Mouse (Mus musculus): Measurements from ENCODE around the gene Rbm19. TPM values are rescaled to one million over a fixed set of nuclear protein-coding genes. Genes with fewer than 3 reads are reported as not detected.
A peak's percentile ranks its signal among the peaks of the same experiment; 100 is the strongest.

Gene Rbm19
- polyA plus RNA-seq, 1 experiment = 13.3 TPM

DNA sequence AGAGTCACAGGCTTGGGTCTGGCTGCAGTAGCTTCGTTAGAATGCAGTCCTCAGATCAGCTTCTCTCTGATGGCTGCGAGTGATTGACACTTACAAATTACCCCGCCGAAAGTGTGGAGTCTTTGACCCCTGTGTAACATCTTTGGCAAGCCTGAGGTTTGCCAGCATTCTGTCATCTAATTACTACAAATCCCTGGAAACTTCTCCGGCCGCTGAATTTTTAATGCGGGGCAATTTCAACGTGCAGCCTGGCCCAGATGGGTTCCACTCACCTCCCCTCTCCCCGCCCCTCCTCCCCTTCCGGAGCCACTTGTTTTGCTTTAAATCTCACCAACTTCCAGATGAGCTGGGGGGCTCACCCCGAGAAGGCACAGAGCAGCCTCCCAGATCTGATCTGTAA lies 94.4 kb downstream of the Rbm19 start:
- 0 out of 2 replicates have a peak, but pooled peaks cover 2% of the 10 kb centered on the region for H3K27me3 ChIP-seq (ENCODE audit: control insufficient read depth, insufficient read depth, low read length)
- 13% methylated on average over 11 of the region's 11 CpGs for WGBS
- H3K4me3 ChIP-seq (ENCODE audit: extremely low read depth, insufficient read depth, insufficient read length) = no peak overlapping the region
- DNase-seq (ENCODE audit: low read depth in 1 of 2, low spot score in 2 of 2) = no peak
- no peak for TF ChIP-seq CTCF (IDR thresholded peaks at IDR 0.05; ENCODE audit: extremely low read depth, insufficient read depth, insufficient read length, insufficient replicate concordance)
- no peak for TF ChIP-seq POLR2A (IDR thresholded peaks at IDR 0.05; ENCODE audit: low read depth, low read length)
- no peaks in the 10 kb centered on the region for H3K4me1 ChIP-seq (ENCODE audit: control insufficient read depth, insufficient read depth, insufficient read length)
- H3K27ac ChIP-seq (ENCODE audit: insufficient read depth, low read length) = no peak overlapping the region
- no peaks in the 10 kb centered on the region for H3K36me3 ChIP-seq (ENCODE audit: control insufficient read depth, insufficient read depth, low read length)

GRCm38 (mm10) chr5:120211182-120211581 lies 94.9 kb downstream of the Rbm19 start:
- H3K27me3 ChIP-seq (ENCODE audit: control insufficient read depth, insufficient read depth, low read length) = 0 out of 2 replicates have a peak, but pooled peaks cover 2% of the 10 kb centered on the region
- DNase-seq (ENCODE audit: low read depth in 1 of 2, low spot score in 2 of 2) = no peak
- whole genome bisulfite sequencing = 16% methylated on average over 17 of the region's 17 CpGs

GRCm38 (mm10) chr5:120214511-120214910 lies 98.2 kb downstream of the Rbm19 start:
- TF ChIP-seq CTCF (IDR thresholded peaks at IDR 0.05; ENCODE audit: extremely low read depth, insufficient read depth, insufficient read length, insufficient replicate concordance) (no peak), POLR2A (IDR thresholded peaks at IDR 0.05; ENCODE audit: low read depth, low read length) (no peak)
- H3K4me1 ChIP-seq (ENCODE audit: control insufficient read depth, insufficient read depth, insufficient read length) = no peaks in the 10 kb centered on the region
- 0 out of 2 replicates have a peak, but pooled peaks cover 2% of the 10 kb centered on the region for H3K27me3 ChIP-seq (ENCODE audit: control insufficient read depth, insufficient read depth, low read length)
- H3K36me3 ChIP-seq (ENCODE audit: control insufficient read depth, insufficient read depth, low read length) = no peaks in the 10 kb centered on the region
- no peak for DNase-seq (ENCODE audit: low read depth in 1 of 2, low spot score in 2 of 2)
- H3K4me3 ChIP-seq (ENCODE audit: extremely low read depth, insufficient read depth, insufficient read length) = no peak overlapping the region
- WGBS = 63% methylated on average over 3 of the region's 3 CpGs
- no peak overlapping the region for H3K27ac ChIP-seq (ENCODE audit: insufficient read depth, low read length)

More at GRCm38 (mm10) chr5:120211182-120211581, 94.9 kb downstream of the Rbm19 start:
- H3K27ac ChIP-seq (ENCODE audit: insufficient read depth, low read length) = no peak overlapping the region
- no peaks in the 10 kb centered on the region for H3K36me3 ChIP-seq (ENCODE audit: control insufficient read depth, insufficient read depth, low read length)
- H3K4me3 ChIP-seq (ENCODE audit: extremely low read depth, insufficient read depth, insufficient read length) = no peak overlapping the region
- no peaks in the 10 kb centered on the region for H3K4me1 ChIP-seq (ENCODE audit: control insufficient read depth, insufficient read depth, insufficient read length)
- TF ChIP-seq CTCF (IDR thresholded peaks at IDR 0.05; ENCODE audit: extremely low read depth, insufficient read depth, insufficient read length, insufficient replicate concordance) (0 out of 2 replicates have a peak, but pooled peaks have one; percentile 11), POLR2A (IDR thresholded peaks at IDR 0.05; ENCODE audit: low read depth, low read length) (no peak)

- TF ChIP-seq POLR2A (IDR thresholded peaks at IDR 0.05; ENCODE audit: low read depth, low read length) = no peak
- TF ChIP-seq CTCF (IDR thresholded peaks at IDR 0.05; ENCODE audit: extremely low read depth, insufficient read depth, insufficient read length, insufficient replicate concordance) = no peak
- no peaks in the 10 kb centered on the region for H3K27me3 ChIP-seq (ENCODE audit: control insufficient read depth, insufficient read depth, low read length)
- H3K36me3 ChIP-seq (ENCODE audit: control insufficient read depth, insufficient read depth, low read length) = no peaks in the 10 kb centered on the region
- no peaks in the 10 kb centered on the region for H3K4me1 ChIP-seq (ENCODE audit: control insufficient read depth, insufficient read depth, insufficient read length)
- DNase-seq (ENCODE audit: low read depth in 1 of 2, low spot score in 2 of 2) = no peak
- no peak overlapping the region for H3K27ac ChIP-seq (ENCODE audit: insufficient read depth, low read length)
- WGBS = 22% methylated on average over 4 of the region's 4 CpGs
- no peak overlapping the region for H3K4me3 ChIP-seq (ENCODE audit: extremely low read depth, insufficient read depth, insufficient read length)
Measured at GRCm38 (mm10) chr5:120221216-120221615, 105.0 kb downstream of the Rbm19 start.

- H3K4me1 ChIP-seq (ENCODE audit: control insufficient read depth, insufficient read depth, insufficient read length) = no peaks in the 10 kb centered on the region
- H3K36me3 ChIP-seq (ENCODE audit: control insufficient read depth, insufficient read depth, low read length) = no peaks in the 10 kb centered on the region
- H3K27me3 ChIP-seq (ENCODE audit: control insufficient read depth, insufficient read depth, low read length) = no peaks in the 10 kb centered on the region
- TF ChIP-seq CTCF (IDR thresholded peaks at IDR 0.05; ENCODE audit: extremely low read depth, insufficient read depth, insufficient read length, insufficient replicate concordance) (no peak), POLR2A (IDR thresholded peaks at IDR 0.05; ENCODE audit: low read depth, low read length) (no peak)
- no peak overlapping the region for H3K27ac ChIP-seq (ENCODE audit: insufficient read depth, low read length)
- H3K4me3 ChIP-seq (ENCODE audit: extremely low read depth, insufficient read depth, insufficient read length) = no peak overlapping the region
- 88% methylated on average over 14 of the region's 14 CpGs for WGBS
- DNase-seq (ENCODE audit: low read depth in 1 of 2, low spot score in 2 of 2) = no peak
Measured at GRCm38 (mm10) chr5:120225383-120225782, 109.1 kb downstream of the Rbm19 start.

DNA sequence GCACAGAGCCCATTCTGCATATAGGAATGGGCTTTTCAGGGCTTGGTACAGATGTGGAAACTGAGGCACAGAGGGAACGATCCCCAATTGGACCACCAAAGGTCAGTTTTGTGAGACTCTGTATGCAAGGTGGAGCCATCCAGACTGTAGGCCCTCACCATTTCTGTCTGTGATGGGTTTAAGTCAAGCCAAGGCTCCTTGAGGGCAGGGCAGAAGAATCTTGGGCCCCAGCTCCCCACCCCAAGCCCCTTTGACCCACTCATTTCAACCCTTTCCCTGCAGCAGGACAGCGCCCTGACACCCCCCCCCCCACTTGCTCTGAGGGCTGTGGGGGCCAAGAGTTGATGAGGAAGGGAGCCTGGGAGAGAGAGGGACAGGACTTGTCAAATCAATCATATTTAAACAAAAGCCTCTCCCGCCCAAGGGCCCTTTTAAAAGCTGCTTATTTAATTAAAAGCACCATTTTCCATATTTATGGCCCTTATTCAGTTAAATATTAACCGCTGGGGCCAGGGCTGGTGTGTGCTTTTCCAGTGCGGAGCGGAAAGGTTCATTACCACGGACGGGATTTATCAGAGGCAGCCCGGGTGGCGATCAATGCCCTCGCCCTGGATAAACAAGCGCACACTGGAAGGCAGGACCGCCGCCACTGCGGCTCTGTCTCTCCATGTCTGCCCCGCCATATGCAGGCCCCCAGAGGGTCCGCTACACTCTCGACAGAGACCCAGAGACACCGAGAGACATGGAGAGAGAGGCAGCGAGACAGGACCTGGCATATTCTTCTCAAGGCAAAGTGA lies 112.5 kb downstream of the Rbm19 start:
- Histone ChIP-seq H3K36me3 (ENCODE audit: control insufficient read depth, insufficient read depth, low read length) (no peaks in the 10 kb centered on the region), H3K27me3 (ENCODE audit: control insufficient read depth, insufficient read depth, low read length) (no peaks in the 10 kb centered on the region), H3K4me1 (ENCODE audit: control insufficient read depth, insufficient read depth, insufficient read length) (no peaks in the 10 kb centered on the region), H3K4me3 (ENCODE audit: extremely low read depth, insufficient read depth, insufficient read length) (no peak overlapping the region), H3K27ac (ENCODE audit: insufficient read depth, low read length) (no peak overlapping the region)
- no peak for TF ChIP-seq CTCF (IDR thresholded peaks at IDR 0.05; ENCODE audit: extremely low read depth, insufficient read depth, insufficient read length, insufficient replicate concordance)
- no peak for TF ChIP-seq POLR2A (IDR thresholded peaks at IDR 0.05; ENCODE audit: low read depth, low read length)
- WGBS = 88% methylated on average over 20 of the region's 20 CpGs
- no peak for DNase-seq (ENCODE audit: low read depth in 1 of 2, low spot score in 2 of 2)
